Mouse (Mus musculus): Measurements from ENCODE around the gene Amz1. TPM values are rescaled to one million over a fixed set of nuclear protein-coding genes. Genes with fewer than 3 reads are reported as not detected.

Amz1 gene
- total and polyA plus RNA-seq, 3 experiments = 7.5 to 12.4 (median 8.3) TPM

GRCm38 (mm10) chr5:140783577-140783976, 59.6 kb downstream of the Amz1 start:
- peaks cover 0 to 21% of the 10 kb centered on the region in 2 experiments; a peak in 2 of 4 replicates for H3K4me1 ChIP-seq (ENCODE audit: control insufficient read depth in 1 of 2, insufficient read depth in 2 of 2)
- H3K79me2 ChIP-seq (replicated peaks; ENCODE audit: control insufficient read depth, extremely low read depth, insufficient read depth, poor library complexity, severe bottlenecking) = no peaks in the 10 kb centered on the region
- H3K9ac ChIP-seq (ENCODE audit: insufficient read depth, low read depth) = no peak overlapping the region
- H3K4me3 ChIP-seq (replicated peaks in 1 of 3; ENCODE audit: low read depth in 2 of 3, low read length in 2 of 3, poor library complexity in 1 of 3) = no peak overlapping the region
- H3K9me3 ChIP-seq (replicated peaks; ENCODE audit: low read length) = no peaks in the 10 kb centered on the region
- no peaks in the 10 kb centered on the region for H3K27me3 ChIP-seq (replicated peaks)
- TF ChIP-seq ELF1 (IDR thresholded peaks at IDR 0.05; ENCODE audit: low read depth, low read length) (no peak), CTCF (conservative IDR thresholded peaks at IDR 0.05 in 1 of 2, IDR thresholded peaks at IDR 0.05 in 1 of 2; ENCODE audit: low read depth in 2 of 2, low read length in 2 of 2) (peak in 1 of 2 experiments; percentile 19; a peak in 2 of 4 replicates)
- dilution Hi-C loops (cut with MboI; ENCODE audit: extremely low pct_ligation_motif_present, extremely low pct_unique_long_range_greater_than_20kb, low sequenced_read_pairs) = no loop called here
- no peak overlapping the region for H3K4me2 ChIP-seq (ENCODE audit: insufficient read depth, low read depth, poor library complexity, severe bottlenecking)
- no peak overlapping the region for H3K27ac ChIP-seq (ENCODE audit: insufficient read depth, low read depth)
- in situ Hi-C loops (cut with MboI; ENCODE audit: low pct_ligation_motif_present, low pct_unique_long_range_greater_than_20kb, low sequenced_read_pairs) = no loop called here
- DNase-seq (ENCODE audit: extremely low read depth) = no peak
- H3K36me3 ChIP-seq (replicated peaks in 1 of 2; ENCODE audit: control insufficient read depth in 1 of 2, insufficient read depth in 1 of 2, low read length in 1 of 2) = peaks cover 0 to 54% of the 10 kb centered on the region in 2 experiments

- Histone ChIP-seq H3K4me1 (ENCODE audit: control insufficient read depth in 1 of 2, insufficient read depth in 2 of 2) (peaks cover 0 to 14% of the 10 kb centered on the region in 2 experiments; a peak in 2 of 4 replicates), H3K9ac (ENCODE audit: insufficient read depth, low read depth) (no peak overlapping the region), H3K36me3 (replicated peaks in 1 of 2; ENCODE audit: control insufficient read depth in 1 of 2, insufficient read depth in 1 of 2, low read length in 1 of 2) (peaks cover 0 to 52% of the 10 kb centered on the region in 2 experiments), H3K79me2 (replicated peaks; ENCODE audit: control insufficient read depth, extremely low read depth, insufficient read depth, poor library complexity, severe bottlenecking) (no peaks in the 10 kb centered on the region), H3K4me3 (replicated peaks in 1 of 3; ENCODE audit: low read depth in 2 of 3, low read length in 2 of 3, poor library complexity in 1 of 3) (no peak overlapping the region), H3K27me3 (replicated peaks) (no peaks in the 10 kb centered on the region), H3K27ac (ENCODE audit: insufficient read depth, low read depth) (no peak overlapping the region), H3K4me2 (ENCODE audit: insufficient read depth, low read depth, poor library complexity, severe bottlenecking) (no peak overlapping the region), H3K9me3 (replicated peaks; ENCODE audit: low read length) (no peaks in the 10 kb centered on the region)
- in situ Hi-C loops (cut with MboI; ENCODE audit: low pct_ligation_motif_present, low pct_unique_long_range_greater_than_20kb, low sequenced_read_pairs) (no loop called here), dilution Hi-C loops (cut with MboI; ENCODE audit: extremely low pct_ligation_motif_present, extremely low pct_unique_long_range_greater_than_20kb, low sequenced_read_pairs) (no loop called here)
- DNase-seq (ENCODE audit: extremely low read depth) = no peak
- no peak for TF ChIP-seq POLR2AphosphoS2 (IDR thresholded peaks at IDR 0.05; ENCODE audit: low read depth, low read length)
- TF ChIP-seq NELFE (IDR thresholded peaks at IDR 0.05; ENCODE audit: low read depth, low read length) = no peak
- no peak for TF ChIP-seq NRF1 (IDR thresholded peaks at IDR 0.05; ENCODE audit: low read depth, low read length)
- TF ChIP-seq HCFC1 (IDR thresholded peaks at IDR 0.05; ENCODE audit: low read depth, low read length) = no peak
- no peak for TF ChIP-seq USF2 (conservative IDR thresholded peaks at IDR 0.05; ENCODE audit: low read depth, low read length)
- no peak for TF ChIP-seq TCF12 (IDR thresholded peaks at IDR 0.05; ENCODE audit: low read depth, low read length)
- TF ChIP-seq BHLHE40 (IDR thresholded peaks at IDR 0.05; ENCODE audit: low read depth, low read length) = no peak
- TF ChIP-seq JUND (conservative IDR thresholded peaks at IDR 0.05; ENCODE audit: low read depth, low read length) = no peak
- no peak for TF ChIP-seq KAT2A (IDR thresholded peaks at IDR 0.05; ENCODE audit: insufficient replicate concordance, low read length)
- TF ChIP-seq GABPA (IDR thresholded peaks at IDR 0.05; ENCODE audit: insufficient replicate concordance, low read depth, low read length) = no peak
These were observed 60.4 kb downstream of the Amz1 start for GRCm38 (mm10) chr5:140784288-140784687.

DNA sequence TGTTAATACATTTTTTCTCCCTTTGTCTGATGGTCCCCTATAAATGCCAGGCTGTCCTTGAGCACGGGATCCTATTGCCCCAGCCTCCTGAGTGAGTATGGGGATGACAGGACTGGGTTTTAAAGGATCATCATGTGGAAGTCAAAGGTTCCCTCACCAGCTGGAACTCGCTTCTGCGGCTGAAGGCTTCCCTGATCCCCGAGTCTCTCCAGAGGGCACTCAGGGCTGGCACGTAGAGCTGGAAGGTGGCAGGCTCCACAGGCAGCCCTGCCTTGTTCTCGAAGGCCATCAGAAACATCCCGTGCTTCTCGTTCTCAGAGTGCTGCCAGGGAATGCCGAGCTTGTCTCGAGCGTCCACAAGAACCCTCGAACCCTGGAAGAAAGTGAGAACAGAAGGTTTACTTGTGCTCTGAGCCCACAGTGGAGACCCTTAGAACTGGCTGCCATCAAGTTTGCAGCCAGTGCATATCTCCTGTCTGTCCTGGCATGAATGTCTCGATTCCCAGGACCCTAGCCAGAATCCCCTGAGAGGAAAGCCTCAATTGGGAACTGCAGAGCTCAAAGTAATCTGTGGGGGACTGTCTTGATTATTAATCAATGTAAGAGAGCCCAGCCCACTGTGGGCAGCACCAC, 61.4 kb downstream of the Amz1 start:
- H3K4me2 ChIP-seq (ENCODE audit: insufficient read depth, low read depth, poor library complexity, severe bottlenecking) = no peak overlapping the region
- TF ChIP-seq UBTF (IDR thresholded peaks at IDR 0.05; ENCODE audit: low read depth, low read length) (no peak), GABPA (IDR thresholded peaks at IDR 0.05; ENCODE audit: insufficient replicate concordance, low read depth, low read length) (no peak), CHD2 (IDR thresholded peaks at IDR 0.05; ENCODE audit: low read length) (no peak), ELF1 (IDR thresholded peaks at IDR 0.05; ENCODE audit: low read depth, low read length) (no peak), NRF1 (IDR thresholded peaks at IDR 0.05; ENCODE audit: low read depth, low read length) (no peak), MAFK (IDR thresholded peaks at IDR 0.05; ENCODE audit: insufficient replicate concordance, low read length) (no peak), SMC3 (IDR thresholded peaks at IDR 0.05; ENCODE audit: low read depth, low read length) (no peak), PAX5 (IDR thresholded peaks at IDR 0.05; ENCODE audit: low read length) (no peak)
- H3K79me2 ChIP-seq (replicated peaks; ENCODE audit: control insufficient read depth, extremely low read depth, insufficient read depth, poor library complexity, severe bottlenecking) = no peaks in the 10 kb centered on the region
- H3K9ac ChIP-seq (ENCODE audit: insufficient read depth, low read depth) = no peak overlapping the region
- no peak for DNase-seq (ENCODE audit: extremely low read depth)
- H3K27me3 ChIP-seq (replicated peaks) = no peaks in the 10 kb centered on the region
- no peak overlapping the region for H3K4me3 ChIP-seq (replicated peaks in 1 of 3; ENCODE audit: low read depth in 2 of 3, low read length in 2 of 3, poor library complexity in 1 of 3)
- in situ Hi-C loops (cut with MboI; ENCODE audit: low pct_ligation_motif_present, low pct_unique_long_range_greater_than_20kb, low sequenced_read_pairs) (no loop called here), dilution Hi-C loops (cut with MboI; ENCODE audit: extremely low pct_ligation_motif_present, extremely low pct_unique_long_range_greater_than_20kb, low sequenced_read_pairs) (no loop called here)
- no peak overlapping the region for H3K27ac ChIP-seq (ENCODE audit: insufficient read depth, low read depth)
- peaks cover 0 to 50% of the 10 kb centered on the region in 2 experiments for H3K36me3 ChIP-seq (replicated peaks in 1 of 2; ENCODE audit: control insufficient read depth in 1 of 2, insufficient read depth in 1 of 2, low read length in 1 of 2)
- no peaks in the 10 kb centered on the region for H3K9me3 ChIP-seq (replicated peaks; ENCODE audit: low read length)
- H3K4me1 ChIP-seq (ENCODE audit: control insufficient read depth in 1 of 2, insufficient read depth in 2 of 2) = peaks cover 0 to 3% of the 10 kb centered on the region in 2 experiments; a peak in 1 of 4 replicates
